In the genomic region with DNA sequence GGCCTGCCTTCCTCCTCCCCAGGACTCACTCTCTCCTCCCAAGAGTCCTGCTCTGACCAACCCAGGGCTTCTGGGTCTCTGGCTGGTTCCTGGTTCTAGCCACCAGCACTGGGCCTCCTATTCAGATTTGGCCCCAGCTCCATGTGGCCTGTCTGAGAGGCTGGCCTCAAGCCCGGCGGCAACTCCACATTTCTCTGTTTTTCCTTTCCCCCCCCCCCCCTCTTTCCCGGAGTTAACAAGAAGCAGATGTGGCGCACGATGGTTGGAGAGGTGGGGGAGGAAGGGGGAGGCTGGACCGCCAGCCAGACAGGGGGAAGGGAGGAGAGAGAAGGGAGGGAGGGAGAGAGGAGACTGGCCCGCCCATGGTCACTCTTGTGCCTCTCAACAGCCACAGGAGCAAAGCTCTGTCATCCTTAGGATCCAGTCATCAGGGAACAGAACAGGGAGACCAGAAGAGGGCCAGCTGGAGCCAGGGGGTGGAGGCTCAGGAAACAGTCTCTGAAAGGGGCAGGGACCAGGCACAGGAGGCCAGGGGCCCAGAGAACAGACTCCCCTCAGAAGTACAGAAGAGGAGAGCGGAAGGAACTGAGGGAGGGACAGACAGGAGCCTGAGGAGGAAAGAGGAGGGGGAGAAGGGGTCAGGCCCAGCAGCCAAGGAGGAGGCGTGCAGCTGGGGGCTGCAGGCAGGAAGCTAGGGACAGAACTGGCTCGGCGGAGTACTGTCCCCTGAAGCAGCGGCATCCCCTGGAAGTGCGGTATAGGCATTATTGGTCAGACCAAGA, we compare ENCODE assay signal across 8 mouse cellular contexts. TPM values are rescaled to one million over a fixed set of nuclear protein-coding genes. Genes with fewer than 3 reads are reported as not detected.
DNase-seq lines count a peak whose midpoint lies in the region; ATAC-seq and TF ChIP-seq lines count a peak whose summit lies in the region.

Emilin1 (plus strand) TSS at position 343 of the 782 bp plus-strand sequence.

- H3K27ac ChIP-seq in layer of hippocampus, adult 2 months, result peak within 1 kb of the TSS; percentile 48; the same call in 1 of the 2 replicates
- H3K27ac ChIP-seq in forebrain, embryonic 16.5 days (ENCODE audit: low read length), result peak within 1 kb of the TSS; percentile 26; the same call in 1 of the 2 replicates
- H3K27ac ChIP-seq in hindbrain, embryonic 10.5 days, result peak within 1 kb of the TSS; percentile 86
- H3K27ac ChIP-seq in liver, embryonic 11.5 days (ENCODE audit: low read depth, low read length), result peak within 1 kb of the TSS; percentile 84
- H3K27ac ChIP-seq in midbrain, postnatal 0 days (ENCODE audit: low read depth, low read length), result 0 out of 2 replicates have a peak within 1 kb of the TSS, but pooled peaks have one; percentile 6
- no peak within 1 kb of the TSS; the same call in 1 of the 2 replicates for H3K27ac ChIP-seq in left cerebral cortex, adult 2 months

- 31% methylated on average over 10 of the region's 13 CpGs for WGBS in forebrain, embryonic 16.5 days
- 16% methylated on average over 13 of the region's 13 CpGs for WGBS in hindbrain, embryonic 10.5 days
- WGBS in liver, embryonic 11.5 days, result 16% methylated on average over 13 of the region's 13 CpGs
- 28% methylated on average over 13 of the region's 13 CpGs for WGBS in midbrain, postnatal 0 days

- no peaks in the 10 kb centered on the region for H3K27me3 ChIP-seq in forebrain, embryonic 16.5 days (replicated peaks; ENCODE audit: control insufficient read depth, insufficient read depth, low read length)
- peaks cover 7% of the 10 kb centered on the region for H3K27me3 ChIP-seq in hindbrain, embryonic 10.5 days (ENCODE audit: insufficient read depth, poor library complexity, severe bottlenecking)
- H3K27me3 ChIP-seq in liver, embryonic 11.5 days (replicated peaks; ENCODE audit: control insufficient read depth, insufficient read depth, low read length), result no peaks in the 10 kb centered on the region
- H3K27me3 ChIP-seq in midbrain, postnatal 0 days (ENCODE audit: insufficient read depth, low read length), result no peaks in the 10 kb centered on the region

- H3K4me1 ChIP-seq in forebrain, embryonic 16.5 days (replicated peaks; ENCODE audit: control insufficient read depth, insufficient read depth, low read length), result peaks cover 15% of the 10 kb centered on the region
- H3K4me1 ChIP-seq in hindbrain, embryonic 10.5 days (replicated peaks), result peaks cover 65% of the 10 kb centered on the region
- H3K4me1 ChIP-seq in liver, embryonic 11.5 days (replicated peaks; ENCODE audit: control insufficient read depth, insufficient read depth, low read length), result peaks cover 74% of the 10 kb centered on the region
- peaks cover 5% of the 10 kb centered on the region for H3K4me1 ChIP-seq in midbrain, postnatal 0 days (ENCODE audit: insufficient read depth, low read length)

- no peak for ATAC-seq in forebrain, embryonic 16.5 days
- peak; percentile 46 for ATAC-seq in liver, embryonic 11.5 days (replicated peaks; ENCODE audit: low FRiP score)
- ATAC-seq in midbrain, postnatal 0 days (ENCODE audit: low FRiP score), result no peak

- peak within 1 kb of the TSS; percentile 18; the same call in 1 of the 2 replicates for H3K4me3 ChIP-seq in layer of hippocampus, adult 2 months
- H3K4me3 ChIP-seq in forebrain, embryonic 16.5 days (replicated peaks; ENCODE audit: low read length), result no peak within 1 kb of the TSS
- H3K4me3 ChIP-seq in hindbrain, embryonic 10.5 days, result peak within 1 kb of the TSS; percentile 46
- H3K4me3 ChIP-seq in liver, embryonic 11.5 days (ENCODE audit: low read depth, low read length), result peak within 1 kb of the TSS; percentile 65
- no peak within 1 kb of the TSS; the same call in 1 of the 2 replicates for H3K4me3 ChIP-seq in midbrain, postnatal 0 days (ENCODE audit: low read depth, low read length)
- no peak within 1 kb of the TSS; the same call in 1 of the 2 replicates for H3K4me3 ChIP-seq in left cerebral cortex, adult 2 months

- no peak for TF ChIP-seq CTCF in layer of hippocampus, adult 2 months (conservative IDR thresholded peaks at IDR 0.05)
- no peak for TF ChIP-seq CTCF in midbrain, postnatal 0 days (IDR thresholded peaks at IDR 0.05)
- no peak for TF ChIP-seq CTCF in left cerebral cortex, adult 2 months (IDR thresholded peaks at IDR 0.05)

- intact Hi-C loops in left cerebral cortex, adult 2 months (cut with DNase I), result no loop called here

- H3K9ac ChIP-seq in forebrain, embryonic 16.5 days (replicated peaks; ENCODE audit: low read depth, low read length), result no peak within 1 kb of the TSS
- peak within 1 kb of the TSS; percentile 73 for H3K9ac ChIP-seq in liver, embryonic 11.5 days (ENCODE audit: low read depth, low read length)
- H3K9ac ChIP-seq in midbrain, postnatal 0 days (replicated peaks; ENCODE audit: low read length, poor library complexity, severe bottlenecking), result no peak within 1 kb of the TSS

- H3K4me2 ChIP-seq in forebrain, embryonic 16.5 days (ENCODE audit: low read length), result no peak within 1 kb of the TSS; the same call in 1 of the 2 replicates
- peak within 1 kb of the TSS; percentile 67 for H3K4me2 ChIP-seq in liver, embryonic 11.5 days
- H3K4me2 ChIP-seq in midbrain, postnatal 0 days (ENCODE audit: low read depth, low read length, poor library complexity, severe bottlenecking), result peak within 1 kb of the TSS; percentile 18; the same call in 1 of the 2 replicates

- DNase-seq in layer of hippocampus, adult 2 months (ENCODE audit: low spot score in 2 of 2), result no peak
- no peak for DNase-seq in layer of hippocampus, adult 18-20 months (ENCODE audit: low spot score in 2 of 2)
- peak; percentile 81 for DNase-seq in hindbrain, embryonic 10.5 days (ENCODE audit: low spot score)
- DNase-seq in liver, embryonic 11.5 days (ENCODE audit: low spot score), result peak; percentile 74
- DNase-seq in midbrain, postnatal 0 days (ENCODE audit: low spot score), result peak; percentile 41
- DNase-seq in urinary bladder, postnatal 36 days (ENCODE audit: low spot score in 2 of 2), result peak; percentile 46 to 57
- DNase-seq in left cerebral cortex, adult 2 months (ENCODE audit: extremely low spot score in 1 of 2, low spot score in 2 of 2), result no peak

- no peaks in the 10 kb centered on the region for H3K36me3 ChIP-seq in forebrain, embryonic 16.5 days (ENCODE audit: control insufficient read depth, insufficient read depth)
- peaks cover 15% of the 10 kb centered on the region for H3K36me3 ChIP-seq in hindbrain, embryonic 10.5 days
- peaks cover 11% of the 10 kb centered on the region for H3K36me3 ChIP-seq in liver, embryonic 11.5 days (ENCODE audit: control insufficient read depth, insufficient read depth, low read length)
- no peaks in the 10 kb centered on the region for H3K36me3 ChIP-seq in midbrain, postnatal 0 days (ENCODE audit: insufficient read depth, low read length)

- H3K9me3 ChIP-seq in forebrain, embryonic 16.5 days (ENCODE audit: control insufficient read depth, low read length), result no peaks in the 10 kb centered on the region
- H3K9me3 ChIP-seq in hindbrain, embryonic 10.5 days, result no peaks in the 10 kb centered on the region
- no peaks in the 10 kb centered on the region for H3K9me3 ChIP-seq in liver, embryonic 11.5 days (ENCODE audit: control insufficient read depth, low read length)
- no peaks in the 10 kb centered on the region for H3K9me3 ChIP-seq in midbrain, postnatal 0 days (ENCODE audit: low read length)

RNA-seq across cellular contexts. Expression of gene Emilin1, which starts in this region (rescaled TPM):
- total RNA-seq in layer of hippocampus, adult 2 months (2021), result 1 to 10 TPM; 2.0 TPM
- total RNA-seq in layer of hippocampus, adult 18-20 months (2021), result 1 to 10 TPM; 1.9 TPM
- 13.5 and 20.5 TPM in 2 replicates for polyA plus RNA-seq in forebrain, embryonic 16.5 days (2015; fragmentation: Nextera tagmentation; extraction: Ambion mirVana)
- polyA plus RNA-seq in hindbrain, embryonic 10.5 days (2016; fragmentation: Nextera tagmentation; extraction: Ambion mirVana), result 85.1 and 87.4 TPM in 2 replicates
- 89.5 and 95.1 TPM in 2 replicates for polyA plus RNA-seq in liver, embryonic 11.5 days (2014; fragmentation: Nextera tagmentation; extraction: Ambion mirVana)
- total RNA-seq in midbrain, postnatal 0 days (2014; rRNA removed), result 7.4 and 11.8 TPM in 2 replicates
- polyA plus RNA-seq in midbrain, postnatal 0 days (2015; fragmentation: Nextera tagmentation; extraction: Ambion mirVana), result 9.0 and 9.8 TPM in 2 replicates
- 1 to 10 TPM; 3.0 to 3.3 TPM for total RNA-seq in left cerebral cortex, adult 2 months (2021)

Comparison
In these comparisons a context has a peak if more than half of its experiments do, and no peak if none do; other contexts are left out.
1. DNase-seq: peak in hindbrain, embryonic 10.5 days (single experiment), liver, embryonic 11.5 days (single experiment), midbrain, postnatal 0 days (single experiment) and urinary bladder, postnatal 36 days (2 of 2); none in layer of hippocampus, adult 2 months (0 of 2), layer of hippocampus, adult 18-20 months (0 of 2) and left cerebral cortex, adult 2 months (0 of 2).
2. H3K4me3 ChIP-seq: peak in layer of hippocampus, adult 2 months (single experiment), hindbrain, embryonic 10.5 days (single experiment) and liver, embryonic 11.5 days (single experiment); none in forebrain, embryonic 16.5 days (single experiment), midbrain, postnatal 0 days (single experiment) and left cerebral cortex, adult 2 months (single experiment).